Mouse (Mus musculus): ENCODE measurements around the gene Csad. TPM values are rescaled to one million over a fixed set of nuclear protein-coding genes. Genes with fewer than 3 reads are reported as not detected.

Gene Csad
- total and polyA plus RNA-seq, 3 experiments: 13.1 to 42.1 (median 15.6) TPM

DNA sequence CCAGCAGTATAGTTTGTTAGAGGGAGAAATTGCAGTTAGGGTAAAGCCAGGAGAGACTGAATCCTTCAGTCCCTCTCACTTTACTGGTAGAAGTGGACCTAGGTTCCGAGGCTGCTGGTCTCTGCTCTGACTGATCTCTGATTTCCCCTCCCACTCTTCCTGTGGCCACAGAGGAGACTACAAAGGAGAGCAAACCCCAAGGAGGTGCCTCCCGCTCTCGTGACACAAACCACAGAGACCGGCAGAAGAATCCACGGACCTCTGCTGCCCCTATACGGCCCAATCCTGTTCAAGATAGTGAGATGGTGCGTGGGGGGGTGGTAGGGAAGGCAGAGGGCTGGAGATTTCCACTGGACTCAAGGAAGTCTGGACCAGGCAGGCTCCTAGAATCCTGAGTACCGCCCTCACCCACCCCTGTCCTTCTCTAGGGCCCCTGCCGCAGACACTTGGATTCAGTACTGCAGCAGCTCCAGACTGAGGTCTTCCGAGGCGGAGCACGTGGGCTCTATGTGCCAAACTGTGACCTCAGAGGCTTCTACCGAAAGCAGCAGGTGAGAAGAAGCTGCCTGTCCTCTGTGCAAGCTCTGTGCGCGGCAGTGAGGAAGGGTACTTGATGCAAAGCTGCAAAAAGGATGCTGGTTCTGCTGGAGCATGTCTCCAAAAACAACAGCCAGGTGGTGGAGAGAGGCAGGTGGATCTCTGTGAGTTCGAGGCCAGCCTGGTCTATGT lies 56.7 kb downstream of the Csad start:
- no peak for TF ChIP-seq CTCF (IDR thresholded peaks at IDR 0.05)
- TF ChIP-seq EP300 (IDR thresholded peaks at IDR 0.05; ENCODE audit: insufficient read depth, low read depth, low read length): no peak
- no peak for TF ChIP-seq POLR2A (IDR thresholded peaks at IDR 0.05; ENCODE audit: insufficient read depth, low read depth, low read length)
- Histone ChIP-seq H3K36me3 (ENCODE audit: control insufficient read depth, insufficient read depth, low read length) (no peaks in the 10 kb centered on the region), H3K79me2 (replicated peaks; ENCODE audit: control insufficient read depth, insufficient read depth, low read length) (no peaks in the 10 kb centered on the region), H3K9ac (ENCODE audit: low read depth, low read length) (no peak overlapping the region), H3K27me3 (ENCODE audit: control insufficient read depth, insufficient read depth, low read length) (no peaks in the 10 kb centered on the region), H3K27ac (no peak overlapping the region), H3K4me1 (ENCODE audit: control insufficient read depth, insufficient read depth, low read length) (peaks cover 10% of the 10 kb centered on the region), H3K4me3 (no peak overlapping the region)
- peak in 1 of 2 experiments; percentile 18 for DNase-seq
- intact Hi-C loops (cut with DNase I): loop anchor here (1.0 to 2.0 kb wide), 4 partner anchors 31 to 159 kb away; no protein-coding TSS in a partner anchor
- WGBS: 49% methylated on average over 16 of the region's 16 CpGs

DNA sequence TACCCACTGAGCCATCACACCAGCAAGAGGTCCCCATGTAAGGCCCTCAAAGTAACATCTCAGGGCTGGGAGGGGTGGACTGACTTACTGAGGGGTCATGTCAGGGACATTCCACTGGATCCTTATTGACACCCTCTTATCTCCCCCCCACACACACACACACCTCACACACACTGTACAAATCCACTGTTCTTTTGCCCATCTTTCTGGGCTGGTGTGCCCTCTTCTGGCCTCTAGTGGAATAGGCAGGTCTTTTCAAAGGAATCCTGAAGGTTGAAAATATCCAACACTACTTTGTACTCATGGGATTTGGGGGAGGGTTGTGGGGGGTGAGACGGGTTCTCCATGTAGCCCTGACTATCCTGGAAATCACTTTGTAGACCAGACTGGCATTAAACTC lies 57.6 kb downstream of the Csad start:
- H3K4me1 ChIP-seq (ENCODE audit: control insufficient read depth, insufficient read depth, low read length): peaks cover 10% of the 10 kb centered on the region
- 0% methylated on average over 1 of the region's 1 CpGs for WGBS
- TF ChIP-seq POLR2A (IDR thresholded peaks at IDR 0.05; ENCODE audit: insufficient read depth, low read depth, low read length) (no peak), CTCF (IDR thresholded peaks at IDR 0.05) (peak; percentile 79), EP300 (IDR thresholded peaks at IDR 0.05; ENCODE audit: insufficient read depth, low read depth, low read length) (0 out of 2 replicates have a peak, but pooled peaks have one; percentile 34)
- DNase-seq: peak; percentile 46 to 54
- no peaks in the 10 kb centered on the region for H3K27me3 ChIP-seq (ENCODE audit: control insufficient read depth, insufficient read depth, low read length)
- H3K9ac ChIP-seq (ENCODE audit: low read depth, low read length): no peak overlapping the region
- H3K4me3 ChIP-seq: no peak overlapping the region
- no peak overlapping the region for H3K27ac ChIP-seq
- H3K36me3 ChIP-seq (ENCODE audit: control insufficient read depth, insufficient read depth, low read length): no peaks in the 10 kb centered on the region
- intact Hi-C loops (cut with DNase I): loop anchor here (1.0 to 2.0 kb wide), 4 partner anchors 30 to 158 kb away; no protein-coding TSS in a partner anchor
- no peaks in the 10 kb centered on the region for H3K79me2 ChIP-seq (replicated peaks; ENCODE audit: control insufficient read depth, insufficient read depth, low read length)

DNA sequence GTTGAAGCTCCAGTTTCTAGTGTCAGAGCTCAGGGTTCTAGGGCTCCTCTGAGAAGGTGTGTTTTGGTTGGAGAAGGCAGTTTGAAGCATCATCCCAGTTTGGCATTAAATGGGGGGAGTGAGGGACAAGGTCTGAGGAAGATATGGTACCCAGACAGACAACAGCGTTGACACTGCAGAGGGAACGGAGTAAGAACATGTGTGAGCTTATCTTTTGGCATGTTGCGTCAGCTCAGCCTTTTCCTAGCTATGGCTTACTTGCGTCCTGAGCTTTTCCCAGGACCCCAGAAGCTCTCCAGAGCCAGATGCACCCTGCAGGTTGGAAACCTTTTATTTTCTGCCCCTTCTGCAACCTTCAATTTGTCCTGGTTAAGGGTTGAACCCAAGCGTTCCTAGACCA lies 58.4 kb downstream of the Csad start:
- no peaks in the 10 kb centered on the region for H3K27me3 ChIP-seq (ENCODE audit: control insufficient read depth, insufficient read depth, low read length)
- TF ChIP-seq CTCF (IDR thresholded peaks at IDR 0.05) (no peak), POLR2A (IDR thresholded peaks at IDR 0.05; ENCODE audit: insufficient read depth, low read depth, low read length) (no peak), EP300 (IDR thresholded peaks at IDR 0.05; ENCODE audit: insufficient read depth, low read depth, low read length) (no peak)
- H3K27ac ChIP-seq: no peak overlapping the region
- H3K36me3 ChIP-seq (ENCODE audit: control insufficient read depth, insufficient read depth, low read length): no peaks in the 10 kb centered on the region
- no peak overlapping the region for H3K9ac ChIP-seq (ENCODE audit: low read depth, low read length)
- intact Hi-C loops (cut with DNase I): loop anchor here (2.0 kb wide), 2 partner anchors 37 to 157 kb away; no protein-coding TSS in a partner anchor
- peaks cover 10% of the 10 kb centered on the region for H3K4me1 ChIP-seq (ENCODE audit: control insufficient read depth, insufficient read depth, low read length)
- H3K79me2 ChIP-seq (replicated peaks; ENCODE audit: control insufficient read depth, insufficient read depth, low read length): no peaks in the 10 kb centered on the region
- WGBS: 73% methylated on average over 5 of the region's 5 CpGs
- DNase-seq: no peak
- no peak overlapping the region for H3K4me3 ChIP-seq

GRCm38 (mm10) chr15:102145330-102145729 lies 59.2 kb downstream of the Csad start:
- DNase-seq: peak; percentile 41 to 55
- peak overlapping the region; percentile 9; the same call in 1 of the 2 replicates for H3K9ac ChIP-seq (ENCODE audit: low read depth, low read length)
- intact Hi-C loops (cut with DNase I): no loop called here
- peaks cover 6% of the 10 kb centered on the region; the same call in 1 of the 2 replicates for H3K4me1 ChIP-seq (ENCODE audit: control insufficient read depth, insufficient read depth, low read length)
- WGBS: 80% methylated on average over 10 of the region's 10 CpGs
- H3K4me3 ChIP-seq: no peak overlapping the region
- H3K27me3 ChIP-seq (ENCODE audit: control insufficient read depth, insufficient read depth, low read length): no peaks in the 10 kb centered on the region
- TF ChIP-seq EP300 (IDR thresholded peaks at IDR 0.05; ENCODE audit: insufficient read depth, low read depth, low read length) (no peak), POLR2A (IDR thresholded peaks at IDR 0.05; ENCODE audit: insufficient read depth, low read depth, low read length) (no peak), CTCF (IDR thresholded peaks at IDR 0.05) (no peak)
- H3K79me2 ChIP-seq (replicated peaks; ENCODE audit: control insufficient read depth, insufficient read depth, low read length): no peaks in the 10 kb centered on the region
- no peaks in the 10 kb centered on the region for H3K36me3 ChIP-seq (ENCODE audit: control insufficient read depth, insufficient read depth, low read length)
- no peak overlapping the region; the same call in 1 of the 2 replicates for H3K27ac ChIP-seq

GRCm38 (mm10) chr15:102144726-102145125 lies 59.8 kb downstream of the Csad start:
- H3K27ac ChIP-seq: peak overlapping the region; percentile 24; the same call in 1 of the 2 replicates

GRCm38 (mm10) chr15:102144274-102144711 lies 60.2 kb downstream of the Csad start, which contains the start of gene Igfbp6:
TSS of gene Igfbp6 (plus strand) at chr15:102144362.
- Histone ChIP-seq H3K36me3 (ENCODE audit: control insufficient read depth, insufficient read depth, low read length) (no peaks in the 10 kb centered on the region), H3K9ac (ENCODE audit: low read depth, low read length) (peak within 1 kb of the TSS; percentile 38), H3K4me1 (ENCODE audit: control insufficient read depth, insufficient read depth, low read length) (peaks cover 4% of the 10 kb centered on the region; the same call in 1 of the 2 replicates), H3K27ac (peak within 1 kb of the TSS; percentile 54), H3K27me3 (ENCODE audit: control insufficient read depth, insufficient read depth, low read length) (no peaks in the 10 kb centered on the region), H3K79me2 (replicated peaks; ENCODE audit: control insufficient read depth, insufficient read depth, low read length) (no peaks in the 10 kb centered on the region), H3K4me3 (peak within 1 kb of the TSS; percentile 9; the same call in 1 of the 2 replicates)
- 37% methylated on average over 22 of the region's 22 CpGs for WGBS
- intact Hi-C loops (cut with DNase I): no loop called here
- TF ChIP-seq CTCF (IDR thresholded peaks at IDR 0.05) (no peak), EP300 (IDR thresholded peaks at IDR 0.05; ENCODE audit: insufficient read depth, low read depth, low read length) (no peak), POLR2A (IDR thresholded peaks at IDR 0.05; ENCODE audit: insufficient read depth, low read depth, low read length) (no peak; the same call in 1 of the 2 replicates)
- DNase-seq: peak; percentile 42 to 51

More at GRCm38 (mm10) chr15:102144726-102145125, 59.8 kb downstream of the Csad start:
- Histone ChIP-seq H3K36me3 (ENCODE audit: control insufficient read depth, insufficient read depth, low read length) (no peaks in the 10 kb centered on the region), H3K4me3 (peak overlapping the region; percentile 9; the same call in 1 of the 2 replicates), H3K79me2 (replicated peaks; ENCODE audit: control insufficient read depth, insufficient read depth, low read length) (no peaks in the 10 kb centered on the region), H3K27me3 (ENCODE audit: control insufficient read depth, insufficient read depth, low read length) (no peaks in the 10 kb centered on the region), H3K4me1 (ENCODE audit: control insufficient read depth, insufficient read depth, low read length) (peaks cover 4% of the 10 kb centered on the region; the same call in 1 of the 2 replicates), H3K9ac (ENCODE audit: low read depth, low read length) (peak overlapping the region; percentile 38)
- TF ChIP-seq EP300 (IDR thresholded peaks at IDR 0.05; ENCODE audit: insufficient read depth, low read depth, low read length): no peak
- TF ChIP-seq POLR2A (IDR thresholded peaks at IDR 0.05; ENCODE audit: insufficient read depth, low read depth, low read length): no peak
- no peak for TF ChIP-seq CTCF (IDR thresholded peaks at IDR 0.05)
- no peak for DNase-seq
- WGBS: 41% methylated on average over 19 of the region's 19 CpGs
- intact Hi-C loops (cut with DNase I): no loop called here
